Mouse (Mus musculus) embryo, embryonic 11 days (tissue): Measurements from ENCODE around the gene Znhit1.

Source experiments
- DNase-seq: peaks from one replicate; pipeline ENCODE4 v3.0.0-alpha.2; 2015

The Znhit1 gene

DNA sequence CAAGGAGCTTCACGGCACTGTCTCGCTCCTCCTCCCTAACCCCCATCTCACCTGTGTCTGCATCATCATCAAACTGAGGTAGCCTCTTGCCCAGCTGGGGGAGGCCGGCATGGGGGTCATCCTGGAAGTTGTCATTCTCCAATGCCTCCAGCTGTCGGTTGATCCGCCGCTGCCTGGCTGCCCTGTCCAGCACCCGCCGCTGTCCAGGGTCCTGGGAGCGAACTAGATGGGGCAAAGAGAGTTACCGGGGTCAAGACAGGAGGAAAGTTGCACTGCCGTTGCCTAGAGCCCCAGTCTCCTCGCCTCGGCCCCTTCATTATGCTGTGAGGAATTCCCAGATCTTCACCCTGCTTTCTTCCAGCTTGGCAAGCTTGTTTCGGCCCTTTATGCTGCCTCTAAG is 3.0 kb downstream of the Znhit1 start:
- DNase-seq: peak; percentile 33

DNA sequence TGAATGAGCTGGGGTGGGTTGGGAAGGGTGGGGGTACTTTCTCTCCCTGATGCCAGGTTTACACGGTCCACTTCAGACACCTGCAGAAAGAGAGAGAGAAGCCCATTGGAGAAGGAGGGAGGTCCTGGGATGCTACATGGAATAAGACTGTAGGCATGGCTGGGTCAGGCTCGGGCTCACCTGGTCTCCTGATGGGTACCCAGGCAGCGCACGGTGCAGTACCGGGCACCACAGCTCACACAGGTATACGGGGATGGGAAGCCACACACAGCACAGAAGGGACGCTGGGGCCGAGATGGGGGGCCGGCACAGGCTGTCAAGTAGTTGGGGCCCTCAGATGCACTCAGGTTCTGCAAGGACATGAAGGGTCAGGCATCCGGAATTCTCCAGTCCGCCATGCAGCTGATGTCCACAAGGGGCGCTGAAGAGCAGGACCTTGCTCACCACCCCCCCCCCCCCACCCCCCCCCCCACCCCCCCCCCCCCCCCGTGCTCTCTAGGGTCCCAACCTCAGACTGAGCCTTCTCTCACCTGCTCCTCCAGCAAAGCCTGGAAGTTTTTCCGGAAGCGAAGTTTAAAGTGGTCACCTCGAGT is 5.4 kb downstream of the Znhit1 start:
- peak; percentile 61 for DNase-seq

DNA sequence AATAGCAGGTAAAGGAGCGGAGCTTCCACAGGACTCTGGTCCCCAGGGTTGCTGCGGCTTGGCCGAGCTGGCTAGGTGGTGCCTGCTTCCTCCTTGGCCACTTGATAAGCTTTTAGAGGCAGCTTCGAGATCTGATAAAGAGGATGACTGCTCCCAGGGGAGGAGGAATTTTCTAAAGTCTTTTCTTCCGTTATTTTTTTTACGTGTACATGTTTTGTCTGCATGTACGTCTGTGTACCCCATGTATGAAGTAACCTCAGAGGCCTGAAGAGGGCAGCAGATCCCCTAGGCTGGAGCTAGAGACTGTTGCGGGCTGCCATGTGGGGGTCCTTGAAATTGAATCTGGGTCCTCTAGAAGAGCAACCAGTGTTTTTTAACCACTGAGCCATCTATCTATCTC is 6.8 kb downstream of the Znhit1 start:
- no peak for DNase-seq

- no peak for DNase-seq
Measured at GRCm38 (mm10) chr5:136979762-136980161, 8.1 kb downstream of the Znhit1 start.

GRCm38 (mm10) chr5:136977769-136978168 is 10.1 kb downstream of the Znhit1 start:
- no peak for DNase-seq

DNA sequence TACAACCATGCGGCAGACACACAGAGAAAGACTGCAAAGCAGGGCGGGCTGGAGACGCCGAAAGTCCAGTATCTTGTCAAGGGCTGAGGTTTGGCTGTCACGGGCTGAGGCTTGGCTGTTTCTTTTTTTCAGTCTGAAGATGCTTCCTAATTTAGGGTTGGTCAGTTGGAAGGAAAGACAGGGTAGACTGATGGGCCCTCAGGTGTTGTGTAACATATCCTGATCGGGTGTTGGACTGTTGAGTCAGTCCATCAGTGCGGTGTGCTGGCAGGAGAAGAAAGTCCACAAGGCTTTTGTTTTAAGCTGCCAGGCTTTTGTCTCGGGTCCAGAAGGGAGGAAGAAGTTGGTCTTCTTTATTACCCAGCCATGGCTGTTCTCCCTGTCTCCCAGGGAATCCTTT is 14.2 kb downstream of the Znhit1 start:
- no peak for DNase-seq

DNA sequence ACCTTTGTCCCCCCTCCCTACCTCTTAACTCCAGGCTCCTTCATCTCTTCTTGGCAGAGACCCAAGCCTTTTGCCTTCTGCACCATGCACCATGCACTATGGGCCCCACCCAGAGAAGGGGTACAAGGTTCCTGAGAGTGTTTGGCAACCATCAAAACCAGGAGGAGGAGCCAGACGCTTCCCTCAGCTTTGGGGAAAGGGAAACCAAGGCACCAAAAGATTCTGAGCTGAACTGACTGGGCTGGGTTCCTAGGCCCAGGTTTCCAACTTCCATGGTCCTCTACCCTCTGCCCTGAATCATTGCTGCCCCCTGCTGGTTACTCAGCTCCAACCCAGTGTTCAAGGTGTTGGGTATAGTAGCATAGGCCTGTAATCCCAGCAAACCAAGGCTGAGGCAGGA is 17.1 kb downstream of the Znhit1 start:
- peak; percentile 53 for DNase-seq

DNA sequence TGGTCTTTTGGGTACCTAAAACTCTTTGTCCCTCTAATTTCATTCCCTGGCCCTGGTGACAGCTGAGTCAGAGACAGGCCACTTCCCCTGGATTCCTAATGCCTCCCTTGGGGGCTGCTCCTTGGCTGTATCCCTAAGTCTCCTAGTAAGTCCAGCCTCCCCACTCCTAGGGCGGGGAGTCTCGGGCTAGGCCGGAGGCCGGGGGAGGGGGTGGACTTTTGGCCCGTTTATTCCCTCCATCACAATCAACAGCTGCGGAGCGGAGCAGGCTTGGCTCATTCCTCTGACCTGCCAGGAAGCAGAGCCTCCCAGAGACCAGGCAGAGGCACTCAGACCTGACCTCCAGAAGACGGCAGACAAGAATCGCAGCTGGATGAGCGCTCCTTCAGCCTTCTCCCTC is 20.2 kb downstream of the Znhit1 start:
- DNase-seq: no peak

- no peak for DNase-seq
Measured at GRCm38 (mm10) chr5:136966861-136967455, 20.9 kb downstream of the Znhit1 start.

- peak; percentile 29 for DNase-seq
Measured at GRCm38 (mm10) chr5:136966331-136966730, 21.5 kb downstream of the Znhit1 start, which contains the start of gene Cldn15. TSS of gene Cldn15 (plus strand) at chr5:136966616.

GRCm38 (mm10) chr5:136965686-136966085 is 22.1 kb downstream of the Znhit1 start:
- DNase-seq: no peak

GRCm38 (mm10) chr5:136965210-136965609 is 22.6 kb downstream of the Znhit1 start:
- DNase-seq: no peak

DNA sequence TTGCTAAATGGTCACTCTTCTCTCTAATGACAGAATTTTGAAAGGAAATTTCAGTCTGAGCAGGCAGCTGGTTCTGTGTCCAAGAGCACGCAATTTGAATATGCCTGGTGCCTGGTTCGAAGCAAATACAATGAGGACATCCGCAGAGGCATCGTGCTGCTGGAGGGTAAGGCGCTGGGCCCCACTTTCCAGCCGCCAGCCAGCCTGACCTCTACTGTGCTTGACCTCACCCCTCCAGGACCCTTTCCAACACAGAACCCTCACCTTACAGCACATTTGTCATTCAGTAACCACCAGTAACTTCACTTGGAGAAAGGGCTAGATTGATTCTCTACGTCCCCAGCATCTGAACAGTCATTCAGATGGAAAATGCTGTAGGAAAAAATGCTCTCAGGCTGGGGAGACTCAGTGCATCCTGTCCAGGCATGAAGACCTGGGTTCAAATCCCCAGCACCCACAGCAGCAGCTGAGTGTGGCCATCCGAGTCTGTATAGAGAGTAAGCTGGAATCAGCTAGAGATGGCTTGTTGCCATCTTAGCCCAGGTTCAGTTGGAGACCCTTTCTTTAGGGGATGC is 24.8 kb downstream of the Znhit1 start:
- no peak for DNase-seq

- DNase-seq: peak; percentile 88
Measured at GRCm38 (mm10) chr5:136962501-136962900, 25.3 kb downstream of the Znhit1 start.

GRCm38 (mm10) chr5:136961983-136962461 is 25.8 kb downstream of the Znhit1 start:
- peak; percentile 94 for DNase-seq

GRCm38 (mm10) chr5:136961334-136961982 is 26.4 kb downstream of the Znhit1 start:
- DNase-seq: no peak

- no peak for DNase-seq
Measured at GRCm38 (mm10) chr5:136960053-136960452, 27.8 kb downstream of the Znhit1 start.

GRCm38 (mm10) chr5:136958991-136959605 is 28.7 kb downstream of the Znhit1 start:
- DNase-seq: no peak

DNA sequence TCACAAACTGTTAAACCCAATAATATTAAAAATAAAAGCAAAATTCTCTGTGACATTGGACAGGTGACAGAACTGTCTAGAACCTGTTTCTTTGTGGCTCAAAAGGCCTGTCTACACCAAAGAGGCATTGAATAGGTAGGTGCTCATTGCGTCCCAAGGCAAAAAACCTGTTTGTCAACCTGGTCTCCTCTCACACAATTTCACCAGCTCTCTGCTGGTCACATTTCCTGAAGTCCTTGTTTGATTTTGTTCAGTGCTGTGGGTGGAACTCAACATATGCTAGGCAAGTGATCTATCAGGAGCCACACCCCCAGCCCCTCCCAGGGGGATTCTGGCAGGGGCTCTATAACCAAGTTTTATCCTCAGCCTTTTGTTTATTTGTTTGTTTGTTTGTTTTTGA is 30.6 kb downstream of the Znhit1 start:
- no peak for DNase-seq

DNA sequence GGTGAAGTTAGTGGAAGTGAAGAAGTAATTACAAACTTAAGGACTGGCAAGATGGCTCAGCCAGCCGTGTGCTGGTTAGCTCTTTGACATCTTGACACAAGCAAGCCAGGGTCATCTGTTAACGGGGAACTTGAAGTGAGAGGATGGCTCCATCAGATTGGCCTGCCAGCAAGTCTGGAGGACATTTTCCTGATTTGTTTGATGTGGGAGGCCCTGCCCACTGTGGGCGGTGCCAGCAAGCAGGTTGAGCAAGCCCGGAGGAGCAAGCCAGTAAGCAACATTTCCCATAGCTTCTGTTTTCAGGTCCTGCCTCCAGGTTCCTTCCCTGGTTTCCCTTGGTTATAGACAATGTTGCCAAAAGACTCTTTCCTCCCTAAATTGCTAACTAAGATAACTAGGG is 32.2 kb downstream of the Znhit1 start:
- DNase-seq: no peak

- DNase-seq: peak; percentile 17
Measured at GRCm38 (mm10) chr5:136953440-136953951, 34.3 kb downstream of the Znhit1 start.

DNA sequence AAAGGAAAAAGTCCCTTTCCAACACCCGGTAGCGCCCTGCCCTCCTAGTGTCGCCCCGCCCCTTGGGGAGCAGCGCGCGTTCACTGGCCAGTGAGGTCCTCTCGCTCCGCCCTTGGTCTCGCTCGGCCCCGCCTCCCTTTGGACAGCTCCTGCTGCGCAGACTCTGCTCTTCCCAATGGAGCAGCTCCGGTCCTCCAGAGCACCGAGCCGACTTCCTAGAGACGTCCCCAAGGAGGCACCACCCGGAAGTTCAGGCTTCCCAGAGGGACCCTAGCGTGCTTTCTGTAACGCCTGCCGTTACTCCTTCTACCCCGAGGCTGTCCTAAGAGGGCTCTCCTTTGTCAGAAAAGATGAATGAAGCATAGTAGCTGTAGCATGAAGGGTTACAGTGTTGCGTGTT is 34.8 kb downstream of the Znhit1 start, which contains the start of gene Fis1:
Fis1 (plus strand) TSS at position 261 of the 400 bp plus-strand sequence.
- peak; percentile 100 for DNase-seq

DNA sequence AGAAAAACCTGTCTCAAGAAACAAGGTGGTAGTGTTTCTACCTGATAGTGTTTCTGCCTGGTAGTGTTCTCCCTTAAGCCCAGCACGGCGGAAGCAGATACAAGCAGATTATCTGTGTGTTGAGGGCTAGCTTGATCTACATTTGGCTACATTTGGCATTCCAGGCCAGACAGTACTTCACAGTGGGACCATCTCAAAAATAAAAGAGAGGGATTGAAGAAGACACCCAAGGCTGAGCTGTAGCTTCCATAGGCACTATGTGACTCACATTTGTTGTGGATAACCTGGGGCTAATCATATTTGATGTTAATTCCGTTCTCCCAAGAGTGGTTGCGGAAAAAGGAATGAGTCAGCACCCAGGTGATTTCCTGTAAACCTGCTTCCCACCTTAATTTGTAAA is 35.7 kb downstream of the Znhit1 start:
- DNase-seq: no peak
